Mouse (Mus musculus) urinary bladder, postnatal 25 days (tissue): ENCODE results near the gene Cs.

Source experiments
- DNase-seq: peaks from one replicate; pipeline ENCODE4 v3.0.0; 2022; ENCODE audit warnings: low spot score

The Cs gene

DNA sequence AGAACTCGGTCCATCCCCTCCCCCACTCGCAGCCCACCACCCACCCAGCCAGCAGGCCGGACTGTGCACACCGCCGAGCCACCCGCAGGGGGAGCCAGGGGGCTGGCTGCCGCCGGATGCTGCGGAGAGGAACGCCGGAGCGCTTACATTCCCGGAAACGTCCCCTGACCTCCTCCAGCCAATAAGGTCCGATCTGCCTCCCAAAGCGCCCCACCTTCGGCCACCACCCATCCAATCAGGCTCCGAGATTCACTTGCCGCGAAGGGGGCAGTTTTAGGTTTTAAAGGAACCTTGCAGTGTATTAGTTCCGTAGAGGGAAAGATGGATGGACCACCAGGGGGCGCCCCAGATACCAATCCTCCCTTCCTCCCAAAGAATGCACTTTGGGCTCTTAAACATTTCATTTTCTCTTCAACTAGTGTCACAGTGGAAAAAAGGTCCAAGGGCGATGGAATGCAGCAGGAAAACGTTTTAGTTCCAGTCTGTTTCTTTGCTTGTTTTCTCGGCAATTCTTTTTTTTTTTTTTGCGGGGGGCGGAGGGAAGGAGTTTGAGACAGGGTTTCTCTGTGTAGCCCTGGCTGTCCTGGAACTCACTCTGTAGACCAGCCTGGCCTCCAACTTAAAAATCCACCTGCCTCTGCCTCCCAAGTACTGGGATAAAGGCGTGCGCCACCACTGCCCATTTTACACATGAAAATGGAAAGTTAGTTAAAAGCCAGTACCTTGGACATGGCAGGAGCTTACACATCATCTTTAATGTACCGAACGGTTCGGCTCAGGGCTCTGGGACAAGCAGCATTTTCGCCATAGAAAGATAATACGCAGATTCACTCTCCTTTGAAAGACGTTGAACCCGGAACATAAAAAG, 72.4 kb downstream of the Cs start:
- DNase-seq = peak; percentile 92

DNA sequence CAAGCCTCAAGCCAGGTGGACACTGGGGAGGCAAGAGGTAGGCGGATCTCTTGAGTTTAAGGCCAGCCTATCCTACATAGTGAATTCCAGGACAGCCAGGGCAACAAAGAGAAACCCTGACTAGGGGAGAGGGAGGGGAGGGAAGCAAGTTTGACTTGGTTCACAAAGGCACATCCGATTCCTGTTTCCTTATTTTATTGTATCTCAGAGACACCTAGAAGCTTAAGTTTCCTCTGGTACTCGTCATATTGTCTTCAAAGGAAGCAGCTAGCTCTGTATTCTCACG, 73.0 kb downstream of the Cs start:
- no peak for DNase-seq

GRCm38 (mm10) chr10:128411211-128412054, 73.9 kb downstream of the Cs start, which contains the start of the genes Nabp2 and Rnf41:
Gene Nabp2 (minus strand): TSS chr10:128411492.
Gene Rnf41 (plus strand): TSS chr10:128411657.
- DNase-seq = peak; percentile 97

DNA sequence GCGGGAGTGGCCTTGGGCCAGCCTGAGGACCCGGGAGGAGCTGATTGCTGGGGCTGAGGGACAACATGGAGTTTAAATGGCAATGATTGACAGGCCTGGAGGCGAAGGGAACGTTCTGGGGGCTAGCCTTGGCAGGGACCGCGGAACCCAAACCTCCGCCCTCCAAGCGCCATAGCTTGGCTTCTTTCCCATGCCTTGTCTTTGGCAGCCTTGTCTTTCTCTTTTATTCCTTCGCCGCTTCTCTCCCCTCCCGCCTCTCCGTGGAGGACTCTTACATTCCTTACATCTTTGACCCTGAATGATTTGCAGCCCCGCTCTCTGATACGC, 74.5 kb downstream of the Cs start:
- peak; percentile 29 for DNase-seq
